Mouse (Mus musculus) liver, embryonic 14.5 days (tissue): Measurements from ENCODE around the gene D630039A03Rik. TPM values are rescaled to one million over a fixed set of nuclear protein-coding genes. Genes with fewer than 3 reads are reported as not detected.

Source experiments
- ATAC-seq: fragments of 200-750 bp; cut with Nextera tagmentation; 2 replicates; pipeline ENCODE4 v1.8.0; 2017; ENCODE audit warnings: moderate number of reproducible peaks, mild to moderate bottlenecking, moderate library complexity; ENCODE audit not compliant: insufficient read depth
- DNase-seq, 3 experiments: peaks; one replicate each; pipeline ENCODE4 v3.0.0-alpha.2; 2012 to 2013; ENCODE audit warnings: low read depth in 3 of 3, low spot score in 3 of 3
- H3K27ac ChIP-seq: fragments of 300-500 bp; sonication (generic); 2 replicates; pipeline ENCODE4 v1.5.1; 2014; ENCODE audit warnings: moderate library complexity, mild to moderate bottlenecking, control low read depth, inconsistent platforms
- H3K27me3 ChIP-seq: fragments of 300-500 bp; sonication (generic); 2 replicates; pipeline ENCODE4 v1.6.1; 2014; ENCODE audit warnings: mild to moderate bottlenecking, low read length, moderate library complexity; ENCODE audit not compliant: control insufficient read depth, insufficient read depth
- H3K36me3 ChIP-seq: fragments of 300-500 bp; sonication (generic); replicated peaks from 2 replicates; pipeline ENCODE4 v1.6.1; 2014; ENCODE audit warnings: low read depth; ENCODE audit not compliant: control insufficient read depth, insufficient read depth
- H3K4me1 ChIP-seq, 2 experiments: fragments of 200-500 bp in 1 of 2; fragments of 300-500 bp in 1 of 2; sonication (generic) in 1 of 2; replicated peaks; 2 replicates each; pipeline ENCODE4 v1.6.1; 2012 to 2014; ENCODE audit warnings: antibody characterized with exemption in 1 of 2, inconsistent platforms in 1 of 2, low read length in 1 of 2; ENCODE audit not compliant: control insufficient read depth in 2 of 2, insufficient read depth in 2 of 2
- H3K4me2 ChIP-seq: fragments of 300-500 bp; sonication (generic); 2 replicates; pipeline ENCODE4 v1.6.1; 2014; ENCODE audit warnings: low read depth, mild to moderate bottlenecking, control low read depth, moderate library complexity
- H3K4me3 ChIP-seq, 2 experiments: fragments of 200-500 bp in 1 of 2; fragments of 300-500 bp in 1 of 2; sonication (generic) in 1 of 2; 2 replicates each; pipeline ENCODE4 v1.5.1; 2012 to 2014; ENCODE audit warnings: low read depth in 2 of 2, low read length in 2 of 2, mild to moderate bottlenecking in 2 of 2, control low read depth in 1 of 2, inconsistent platforms in 1 of 2, moderate library complexity in 1 of 2; ENCODE audit not compliant: insufficient read depth in 1 of 2
- H3K9ac ChIP-seq: fragments of 300-500 bp; sonication (generic); replicated peaks from 2 replicates; pipeline ENCODE4 v1.6.1; 2014; ENCODE audit warnings: mild to moderate bottlenecking, control low read depth, moderate library complexity
- H3K9me3 ChIP-seq: fragments of 300-500 bp; sonication (generic); 2 replicates; pipeline ENCODE4 v1.6.1; 2016; ENCODE audit warnings: low read length, mixed read lengths; ENCODE audit not compliant: control insufficient read depth
- CTCF ChIP-seq: IDR thresholded peaks from 2 replicates; pipeline ENCODE4 v1.5.1; 2016; ENCODE audit warnings: antibody characterized with exemption, low read depth, control low read depth
- EP300 ChIP-seq: IDR thresholded peaks from 2 replicates; pipeline ENCODE4 v1.6.1; 2016; ENCODE audit warnings: antibody characterized with exemption, low read depth
- WGBS: fragments of 180-500 bp; shearing (Covaris S2); extraction: QIAGEN DNeasy Blood & Tissue Kit; methylation state at CpG from one replicate; pipeline ENCODE4 v1.1.7; 2014; ENCODE audit not compliant: insufficient replicate concordance; 5-methylcytosine and 5-hydroxymethylcytosine counted together
- polyA plus RNA-seq, 2 experiments: library from polyadenylated mRNA; depleted of rRNA in 1 of 2; stranded (reverse) in 1 of 2; unstranded in 1 of 2; fragments of >200 nt; fragmentation: Nextera tagmentation in 1 of 2; extraction: Ambion mirVana in 1 of 2; gene quantifications; 2 replicates each; pipeline versions ENCODE4 v1.2.1 to v1.2.3; 2012 to 2014

Gene D630039A03Rik
- polyA plus RNA-seq, 2 experiments = 0.14 to 0.31 TPM

DNA sequence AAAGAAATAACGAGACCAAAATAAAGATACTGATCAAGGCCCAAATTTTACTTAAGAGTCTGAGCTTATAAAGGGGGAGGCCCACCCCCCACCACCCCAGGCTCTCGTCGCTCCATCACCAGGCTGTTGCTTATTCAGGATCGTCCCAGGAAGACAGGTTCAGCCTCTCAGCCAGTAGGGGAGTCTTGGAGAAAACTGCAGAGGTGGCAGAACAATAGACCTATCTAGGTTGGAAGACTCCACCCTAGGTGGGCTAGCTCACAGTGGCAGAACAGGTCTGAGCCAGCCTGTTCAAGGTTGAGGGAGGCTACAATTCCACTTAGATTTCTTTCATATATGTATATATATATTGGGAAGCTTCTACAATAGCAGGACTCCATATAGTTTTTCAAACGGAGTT lies 18.1 kb upstream of the D630039A03Rik start:
- Histone ChIP-seq H3K27me3 (no peaks in the 10 kb centered on the region), H3K9ac (no peak overlapping the region), H3K4me3 (no peak overlapping the region), H3K36me3 (no peaks in the 10 kb centered on the region), H3K9me3 (no peaks in the 10 kb centered on the region), H3K4me2 (no peak overlapping the region), H3K4me1 (no peaks in the 10 kb centered on the region), H3K27ac (no peak overlapping the region)
- ATAC-seq = no peak
- 48% methylated on average over 5 of the region's 5 CpGs for WGBS
- TF ChIP-seq CTCF (no peak), EP300 (no peak)
- no peak for DNase-seq

DNA sequence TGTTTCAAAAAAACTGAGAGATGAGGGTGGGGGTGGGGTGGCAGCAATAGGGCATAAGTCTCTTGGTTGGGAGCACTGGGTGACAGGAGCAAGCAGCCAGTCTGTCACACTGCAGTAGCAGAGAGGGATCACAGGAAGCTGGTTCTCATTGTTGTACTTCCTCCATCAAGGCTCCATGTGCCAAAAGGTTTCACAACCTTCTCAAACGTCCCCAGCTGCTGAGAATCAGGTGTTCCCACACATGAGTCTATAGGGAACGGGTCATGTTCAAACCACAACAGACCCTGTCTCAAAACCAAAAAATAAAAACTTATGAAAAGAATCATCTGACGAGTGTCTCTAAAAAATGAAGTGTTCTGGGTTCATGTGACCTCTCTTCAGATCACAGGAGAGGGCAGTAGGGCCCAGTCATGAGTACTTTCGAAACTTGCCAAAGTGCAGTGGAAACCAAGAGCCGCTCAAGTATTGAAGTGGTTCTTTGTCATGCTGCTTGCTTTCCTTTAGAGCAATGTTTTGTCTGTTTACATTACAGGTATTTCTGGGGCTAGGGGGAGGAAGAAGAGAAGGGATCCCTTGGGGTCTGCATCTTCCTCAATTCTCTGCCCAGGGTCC lies 14.6 kb upstream of the D630039A03Rik start:
- ATAC-seq = no peak

DNA sequence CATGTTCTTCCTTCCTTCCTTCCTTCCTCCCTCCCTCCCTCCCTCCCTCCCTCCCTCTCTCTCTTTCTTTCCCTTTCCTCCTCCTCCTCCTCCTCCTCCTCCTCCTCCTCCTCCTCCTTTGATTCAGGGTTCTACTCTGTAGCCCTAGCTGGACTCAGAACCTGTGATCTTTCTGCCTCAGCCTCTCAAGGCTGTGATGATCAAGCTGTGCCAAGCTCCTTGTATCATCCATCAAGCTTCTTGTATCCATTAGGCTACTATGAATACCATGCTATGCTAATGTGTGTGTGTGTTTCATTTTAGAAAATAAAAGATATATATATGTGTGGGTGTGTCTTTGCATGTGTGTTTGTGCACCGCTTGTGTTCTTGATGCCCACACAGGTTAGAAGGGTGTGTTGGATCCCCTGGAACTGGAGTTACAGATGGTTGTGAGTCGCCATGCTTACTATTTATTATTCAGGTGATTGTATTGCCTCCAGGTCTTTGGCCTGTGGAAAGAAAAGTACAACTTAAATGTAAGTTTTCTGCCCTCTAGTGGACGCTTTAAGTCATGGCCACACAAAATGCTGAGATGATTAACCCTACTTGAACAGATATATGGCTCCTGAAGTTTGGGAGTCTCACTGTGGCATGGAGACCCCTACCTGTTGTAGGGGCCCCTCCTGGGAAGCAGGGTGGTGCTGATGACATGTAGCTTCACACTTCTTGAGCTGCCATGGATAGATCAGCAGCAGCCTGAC lies 11.5 kb upstream of the D630039A03Rik start:
- DNase-seq = peak in 1 of 3 experiments; percentile 17
- H3K27me3 ChIP-seq = no peaks in the 10 kb centered on the region
- WGBS = 18% methylated on average over 3 of the region's 3 CpGs

More for the DNA sequence above, 14.6 kb upstream of the D630039A03Rik start:
- no peak overlapping the region for H3K27ac ChIP-seq
- no peaks in the 10 kb centered on the region for H3K9me3 ChIP-seq
- H3K4me2 ChIP-seq = no peak overlapping the region
- no peak overlapping the region for H3K4me3 ChIP-seq
- H3K27me3 ChIP-seq = no peaks in the 10 kb centered on the region
- WGBS = 40% methylated on average over 5 of the region's 5 CpGs
- H3K9ac ChIP-seq = no peak overlapping the region
- no peak for DNase-seq
- TF ChIP-seq EP300 = no peak
- TF ChIP-seq CTCF = no peak
- no peaks in the 10 kb centered on the region for H3K36me3 ChIP-seq
- H3K4me1 ChIP-seq = no peaks in the 10 kb centered on the region

DNA sequence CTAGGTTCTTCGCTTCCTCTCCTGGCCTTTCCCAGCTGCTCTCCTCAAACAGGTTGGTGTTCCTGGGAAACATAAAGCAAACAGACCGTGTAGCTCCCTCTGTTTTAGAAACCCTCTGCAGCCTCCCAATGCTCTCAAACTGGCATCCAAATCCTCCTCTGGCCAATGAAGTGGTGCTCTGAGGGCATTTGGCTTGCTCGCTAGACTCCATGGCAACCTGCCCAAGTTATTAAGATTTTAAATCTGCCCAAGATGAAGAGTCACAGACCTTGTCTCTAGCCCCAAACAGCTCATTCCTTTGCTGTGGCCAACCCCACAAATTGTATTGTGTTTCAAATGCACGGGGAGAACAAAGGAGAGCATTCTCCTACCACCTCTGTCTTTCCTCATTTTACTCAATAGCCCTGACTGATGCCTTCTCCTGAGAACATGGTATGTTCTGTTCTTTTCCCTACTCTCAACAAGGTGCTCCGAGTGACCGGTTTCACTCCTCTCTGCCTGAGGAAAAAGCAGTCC lies 8.5 kb upstream of the D630039A03Rik start:
- no peaks in the 10 kb centered on the region for H3K36me3 ChIP-seq
- WGBS = 61% methylated on average over 6 of the region's 6 CpGs
- no peak overlapping the region for H3K4me2 ChIP-seq
- H3K4me1 ChIP-seq = no peaks in the 10 kb centered on the region
- no peaks in the 10 kb centered on the region for H3K9me3 ChIP-seq
- H3K4me3 ChIP-seq = no peak overlapping the region
- DNase-seq (no peak), ATAC-seq (no peak)
- no peak overlapping the region for H3K27ac ChIP-seq
- TF ChIP-seq EP300 = no peak
- no peak for TF ChIP-seq CTCF
- H3K9ac ChIP-seq = no peak overlapping the region
- H3K27me3 ChIP-seq = no peaks in the 10 kb centered on the region

More for the DNA sequence above, 11.5 kb upstream of the D630039A03Rik start:
- no peak overlapping the region for H3K27ac ChIP-seq
- no peaks in the 10 kb centered on the region for H3K9me3 ChIP-seq
- H3K36me3 ChIP-seq = no peaks in the 10 kb centered on the region
- no peaks in the 10 kb centered on the region for H3K4me1 ChIP-seq
- no peak overlapping the region for H3K4me3 ChIP-seq
- no peak overlapping the region for H3K9ac ChIP-seq
- no peak for ATAC-seq
- TF ChIP-seq CTCF (peak; percentile 58), EP300 (no peak)
- no peak overlapping the region for H3K4me2 ChIP-seq

DNA sequence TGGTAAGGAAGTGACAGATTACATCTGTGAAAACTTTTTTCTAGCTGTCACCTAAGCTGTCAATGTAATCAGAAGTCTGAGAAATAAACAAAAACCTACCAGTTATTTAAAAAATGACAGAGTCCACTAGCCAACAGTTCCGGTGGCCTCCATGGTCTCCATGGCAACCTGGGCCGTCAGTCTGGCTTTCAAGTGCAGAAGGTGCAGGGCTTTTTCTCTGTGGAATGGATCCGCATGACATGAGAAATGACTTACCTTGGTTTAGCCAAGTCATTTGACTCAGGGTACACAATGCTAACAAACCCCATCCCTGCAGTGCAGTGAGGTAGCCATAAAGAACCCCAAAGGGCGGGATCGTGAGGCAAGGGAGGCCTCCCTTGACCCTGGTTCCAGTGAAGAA lies 6.1 kb upstream of the D630039A03Rik start:
- Histone ChIP-seq H3K9ac (no peak overlapping the region), H3K36me3 (no peaks in the 10 kb centered on the region), H3K4me3 (no peak overlapping the region), H3K4me1 (no peaks in the 10 kb centered on the region), H3K27ac (no peak overlapping the region), H3K27me3 (no peaks in the 10 kb centered on the region), H3K4me2 (no peak overlapping the region), H3K9me3 (no peaks in the 10 kb centered on the region)
- no peak for DNase-seq
- ATAC-seq = no peak
- TF ChIP-seq CTCF (no peak), EP300 (no peak)
- 52% methylated on average over 5 of the region's 5 CpGs for WGBS
